Mouse (Mus musculus): ENCODE results near the gene Arhgef3. TPM values are rescaled to one million over a fixed set of nuclear protein-coding genes. Genes with fewer than 3 reads are reported as not detected.

Arhgef3 gene
- polyA plus RNA-seq, 1 experiment from 2014 or later: 81.9 TPM

DNA sequence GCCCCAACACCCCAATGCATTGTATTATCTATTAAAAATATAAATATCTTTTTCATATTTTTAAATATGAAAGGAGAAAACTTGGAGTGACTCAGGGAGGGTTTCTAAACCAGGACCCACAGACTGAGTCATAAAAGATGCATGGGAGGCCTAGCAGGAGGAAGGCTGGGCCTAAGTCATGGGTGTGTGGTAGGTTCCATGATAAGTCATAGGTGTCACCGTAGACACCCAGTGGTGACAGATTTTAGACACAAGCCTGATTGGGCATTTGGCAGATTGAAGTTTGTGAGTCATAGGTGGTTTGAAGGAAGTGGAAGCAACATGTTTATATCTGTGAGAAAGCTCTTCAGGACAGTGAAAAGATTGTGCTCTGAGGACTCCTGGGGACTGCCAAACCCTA is 134.4 kb downstream of the Arhgef3 start:
- Histone ChIP-seq H3K4me3 (ENCODE audit: inconsistent target) (no peak overlapping the region), H3K27ac (no peak overlapping the region), H3K79me2 (ENCODE audit: inconsistent target) (no peaks in the 10 kb centered on the region), H3K36me3 (ENCODE audit: inconsistent target) (no peaks in the 10 kb centered on the region)
- 15% methylated on average over 1 of the region's 1 CpGs for WGBS (ENCODE audit: missing documents)

GRCm38 (mm10) chr14:27250281-27250789 is 135.6 kb downstream of the Arhgef3 start:
- 82% methylated on average over 7 of the region's 7 CpGs for WGBS (ENCODE audit: missing documents)
- no peak overlapping the region for H3K4me3 ChIP-seq (ENCODE audit: inconsistent target)
- no peak overlapping the region for H3K27ac ChIP-seq
- no peaks in the 10 kb centered on the region for H3K36me3 ChIP-seq (ENCODE audit: inconsistent target)
- no peaks in the 10 kb centered on the region for H3K79me2 ChIP-seq (ENCODE audit: inconsistent target)

- H3K79me2 ChIP-seq (ENCODE audit: inconsistent target): no peaks in the 10 kb centered on the region
- no peak overlapping the region for H3K27ac ChIP-seq
- 83% methylated on average over 5 of the region's 5 CpGs for WGBS (ENCODE audit: missing documents)
- H3K36me3 ChIP-seq (ENCODE audit: inconsistent target): no peaks in the 10 kb centered on the region
- H3K4me3 ChIP-seq (ENCODE audit: inconsistent target): no peak overlapping the region
Observed at GRCm38 (mm10) chr14:27253391-27253790, 138.7 kb downstream of the Arhgef3 start.

- 90% methylated on average over 2 of the region's 6 CpGs for WGBS (ENCODE audit: missing documents)
Observed at GRCm38 (mm10) chr14:27262349-27262748, 147.7 kb downstream of the Arhgef3 start.

DNA sequence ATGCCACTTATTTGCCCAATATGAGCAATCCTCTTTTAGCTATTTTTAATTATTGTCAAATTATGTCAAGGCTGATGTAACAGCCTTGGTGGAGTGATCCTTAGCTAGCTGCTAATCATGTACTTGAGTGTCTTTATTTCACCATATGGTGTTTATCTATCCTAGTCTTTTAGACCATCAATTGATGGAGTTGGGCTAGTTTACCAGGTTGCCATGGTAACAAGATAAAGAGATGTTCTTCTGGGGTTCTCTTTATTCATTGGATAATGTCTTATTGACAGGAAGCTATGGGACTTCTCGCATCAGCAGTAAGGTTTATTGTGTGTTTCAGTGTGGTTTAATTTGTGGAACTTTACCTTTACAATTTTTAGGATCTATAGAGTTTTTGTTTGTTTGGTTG is 151.9 kb downstream of the Arhgef3 start:
- Histone ChIP-seq H3K4me3 (ENCODE audit: inconsistent target) (no peak overlapping the region), H3K27ac (no peak overlapping the region), H3K79me2 (ENCODE audit: inconsistent target) (no peaks in the 10 kb centered on the region), H3K36me3 (ENCODE audit: inconsistent target) (no peaks in the 10 kb centered on the region)
- WGBS (ENCODE audit: missing documents): 100% methylated on average over 1 of the region's 1 CpGs

More at GRCm38 (mm10) chr14:27262349-27262748, 147.7 kb downstream of the Arhgef3 start:
- Histone ChIP-seq H3K79me2 (ENCODE audit: inconsistent target) (no peaks in the 10 kb centered on the region), H3K36me3 (ENCODE audit: inconsistent target) (no peaks in the 10 kb centered on the region), H3K27ac (no peak overlapping the region), H3K4me3 (ENCODE audit: inconsistent target) (no peak overlapping the region)

- Histone ChIP-seq H3K79me2 (ENCODE audit: inconsistent target) (no peaks in the 10 kb centered on the region), H3K36me3 (ENCODE audit: inconsistent target) (no peaks in the 10 kb centered on the region), H3K27ac (no peak overlapping the region), H3K4me3 (ENCODE audit: inconsistent target) (no peak overlapping the region)
- 54% methylated on average over 5 of the region's 5 CpGs for WGBS (ENCODE audit: missing documents)
Observed at GRCm38 (mm10) chr14:27268137-27268536, 153.4 kb downstream of the Arhgef3 start.

GRCm38 (mm10) chr14:27268986-27269700 is 154.4 kb downstream of the Arhgef3 start:
- WGBS (ENCODE audit: missing documents): 92% methylated on average over 16 of the region's 16 CpGs
- Histone ChIP-seq H3K36me3 (ENCODE audit: inconsistent target) (no peaks in the 10 kb centered on the region), H3K27ac (no peak overlapping the region), H3K4me3 (ENCODE audit: inconsistent target) (no peak overlapping the region), H3K79me2 (ENCODE audit: inconsistent target) (no peaks in the 10 kb centered on the region)

DNA sequence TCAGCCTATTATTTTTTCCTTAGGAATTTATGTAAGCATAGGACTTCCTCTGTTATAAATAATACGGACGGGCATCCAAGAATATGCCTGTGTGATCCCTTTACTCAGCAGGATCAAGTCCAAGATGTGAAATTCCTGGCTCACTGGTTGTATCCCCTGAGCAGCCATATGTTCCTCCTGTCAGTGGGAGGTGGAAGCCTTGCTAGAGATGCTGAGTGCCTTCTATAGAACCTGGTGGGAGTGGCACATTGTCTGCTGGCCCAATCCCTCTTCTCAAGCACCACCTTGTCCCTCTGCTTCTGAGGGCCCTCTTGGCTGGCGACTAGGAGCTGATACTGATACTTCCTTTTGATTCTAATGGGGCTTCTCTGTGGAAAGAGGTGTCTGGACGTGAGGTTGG is 155.1 kb downstream of the Arhgef3 start:
- H3K27ac ChIP-seq: no peak overlapping the region
- WGBS (ENCODE audit: missing documents): 90% methylated on average over 4 of the region's 4 CpGs
- no peaks in the 10 kb centered on the region for H3K79me2 ChIP-seq (ENCODE audit: inconsistent target)
- H3K4me3 ChIP-seq (ENCODE audit: inconsistent target): no peak overlapping the region
- no peaks in the 10 kb centered on the region for H3K36me3 ChIP-seq (ENCODE audit: inconsistent target)

- 91% methylated on average over 4 of the region's 4 CpGs for WGBS (ENCODE audit: missing documents)
- Histone ChIP-seq H3K4me3 (ENCODE audit: inconsistent target) (no peak overlapping the region), H3K36me3 (ENCODE audit: inconsistent target) (no peaks in the 10 kb centered on the region)
Observed at GRCm38 (mm10) chr14:27270466-27270865, 155.8 kb downstream of the Arhgef3 start.

GRCm38 (mm10) chr14:27271371-27272071 is 156.8 kb downstream of the Arhgef3 start:
- no peak overlapping the region for H3K27ac ChIP-seq
- H3K4me3 ChIP-seq (ENCODE audit: inconsistent target): no peak overlapping the region
- H3K36me3 ChIP-seq (ENCODE audit: inconsistent target): no peaks in the 10 kb centered on the region
- WGBS (ENCODE audit: missing documents): 93% methylated on average over 10 of the region's 10 CpGs
- H3K79me2 ChIP-seq (ENCODE audit: inconsistent target): no peaks in the 10 kb centered on the region

More at GRCm38 (mm10) chr14:27270466-27270865, 155.8 kb downstream of the Arhgef3 start:
- Histone ChIP-seq H3K27ac (no peak overlapping the region), H3K79me2 (ENCODE audit: inconsistent target) (no peaks in the 10 kb centered on the region)

GRCm38 (mm10) chr14:27272072-27272834 is 157.6 kb downstream of the Arhgef3 start:
- WGBS (ENCODE audit: missing documents): 86% methylated on average over 11 of the region's 11 CpGs
- Histone ChIP-seq H3K79me2 (ENCODE audit: inconsistent target) (no peaks in the 10 kb centered on the region), H3K36me3 (ENCODE audit: inconsistent target) (no peaks in the 10 kb centered on the region), H3K27ac (no peak overlapping the region), H3K4me3 (ENCODE audit: inconsistent target) (no peak overlapping the region)

DNA sequence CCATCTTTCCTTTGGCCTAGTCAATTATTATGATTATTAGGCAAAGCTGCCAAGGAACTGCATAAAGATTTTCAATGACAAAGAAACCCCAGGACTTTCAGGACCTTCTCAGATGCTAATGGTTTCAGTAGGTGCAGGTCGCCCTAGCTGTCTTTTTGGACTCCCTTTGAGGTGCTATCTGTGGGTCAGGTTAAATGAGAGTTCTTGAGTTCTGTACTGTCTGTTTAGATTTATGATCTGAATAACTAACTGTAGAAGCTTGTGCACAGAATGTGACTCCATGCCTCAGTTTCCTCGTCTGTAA is 158.1 kb downstream of the Arhgef3 start:
- 100% methylated on average over 2 of the region's 2 CpGs for WGBS (ENCODE audit: missing documents)
- Histone ChIP-seq H3K4me3 (ENCODE audit: inconsistent target) (no peak overlapping the region), H3K27ac (no peak overlapping the region), H3K36me3 (ENCODE audit: inconsistent target) (no peaks in the 10 kb centered on the region), H3K79me2 (ENCODE audit: inconsistent target) (no peaks in the 10 kb centered on the region)

DNA sequence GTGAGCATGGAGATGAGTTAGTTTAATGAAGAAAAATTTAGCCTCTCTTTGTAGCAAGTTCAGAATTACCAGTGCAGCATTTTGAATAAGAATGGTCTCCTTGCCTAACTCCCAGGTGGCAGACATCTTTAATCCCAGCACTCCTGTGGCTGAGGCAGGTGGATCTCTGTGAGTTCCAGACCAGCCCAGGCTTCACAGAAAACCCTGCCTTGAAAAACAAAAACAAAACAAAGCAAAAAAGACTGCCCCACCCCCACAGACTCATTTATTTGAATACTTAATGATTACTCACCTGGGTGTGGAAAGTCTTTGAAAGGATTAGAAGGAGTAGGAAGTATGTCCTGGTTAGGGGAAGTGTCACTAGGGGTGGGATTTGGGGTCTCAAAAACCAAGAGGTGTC is 158.5 kb downstream of the Arhgef3 start:
- no peaks in the 10 kb centered on the region for H3K79me2 ChIP-seq (ENCODE audit: inconsistent target)
- no peak overlapping the region for H3K4me3 ChIP-seq (ENCODE audit: inconsistent target)
- H3K27ac ChIP-seq: no peak overlapping the region
- no peaks in the 10 kb centered on the region for H3K36me3 ChIP-seq (ENCODE audit: inconsistent target)

GRCm38 (mm10) chr14:27277259-27277658 is 162.6 kb downstream of the Arhgef3 start:
- Histone ChIP-seq H3K4me3 (ENCODE audit: inconsistent target) (no peak overlapping the region), H3K79me2 (ENCODE audit: inconsistent target) (no peaks in the 10 kb centered on the region), H3K27ac (no peak overlapping the region), H3K36me3 (ENCODE audit: inconsistent target) (no peaks in the 10 kb centered on the region)
- 90% methylated on average over 3 of the region's 3 CpGs for WGBS (ENCODE audit: missing documents)

Measured in macrophage (primary cell).